Mouse (Mus musculus) thymus, adult 2 months (tissue): ENCODE data around the gene Arhgap45.

Experiments used
- CTCF ChIP-seq: fragments of 200-500 bp; IDR thresholded peaks from 2 replicates; pipeline ENCODE4 v1.5.1; 2012; ENCODE audit warnings: mild to moderate bottlenecking, control low read depth, low read length, moderate library complexity, borderline replicate concordance; ENCODE audit not compliant: control insufficient read depth, poor library complexity, insufficient read depth; ENCODE audit errors: extremely low read depth
- POLR2A ChIP-seq: fragments of 200-500 bp; IDR thresholded peaks from 2 replicates; pipeline ENCODE4 v1.6.1; 2012; ENCODE audit warnings: mild to moderate bottlenecking, low read length, control low read depth, moderate library complexity; ENCODE audit not compliant: control insufficient read depth, poor library complexity, insufficient read depth; ENCODE audit errors: extremely low read depth

- TF ChIP-seq CTCF, result no peak
- TF ChIP-seq POLR2A, result no peak
Observed at GRCm38 (mm10) chr10:79976071-79976721, 40.3 kb upstream of the Arhgap45 start.
